Mouse (Mus musculus): ENCODE results near the gene Gm5934. TPM values are rescaled to one million over a fixed set of nuclear protein-coding genes. Genes with fewer than 3 reads are reported as not detected.
"Not testable (repeated sequence)": the region's sequence is repeated elsewhere in the genome, so short reads cannot be mapped to it uniquely, and the experiment has no call there.

Gm5934 gene
- polyA plus RNA-seq (2016; fragmentation: Nextera tagmentation; extraction: Ambion mirVana): not detected in 2 replicates

- H3K27me3 ChIP-seq; H3K9ac ChIP-seq; H3K9me3 ChIP-seq; H3K4me2 ChIP-seq; H3K27ac ChIP-seq; ATAC-seq (ENCODE audit: low FRiP score); H3K4me3 ChIP-seq (replicated peaks); H3K4me1 ChIP-seq; H3K36me3 ChIP-seq (replicated peaks): not testable (repeated sequence)
- WGBS: 90% methylated on average over 5 of the region's 5 CpGs
Observed at GRCm38 (mm10) chrX:24500660-24501059, at the start of gene Gm5934. TSS of gene Gm5934 (minus strand) at chrX:24500760.

Other genes starting within 250 kb of the Gm5934 start
- not detected in 2 replicates for gene Gm4297, start 74.1 kb upstream of the Gm5934 start, polyA plus RNA-seq (2016; fragmentation: Nextera tagmentation; extraction: Ambion mirVana)